Mouse (Mus musculus): ENCODE measurements around the gene Mrgprg.

The Mrgprg gene

GRCm38 (mm10) chr7:143729886-143730285 is 36.9 kb downstream of the Mrgprg start:
- Histone ChIP-seq H3K4me1 (replicated peaks; ENCODE audit: low read depth, low read length) (no peaks in the 10 kb centered on the region), H3K27me3 (ENCODE audit: insufficient read depth, low read length) (peaks cover 61% of the 10 kb centered on the region), H3K4me3 (replicated peaks; ENCODE audit: low read length) (no peak overlapping the region), H3K36me3 (ENCODE audit: insufficient read depth, low read length) (no peaks in the 10 kb centered on the region), H3K9me3 (ENCODE audit: low read length) (no peaks in the 10 kb centered on the region)
- no peak for TF ChIP-seq CTCF (conservative IDR thresholded peaks at IDR 0.05; ENCODE audit: low read length)
- TF ChIP-seq POU5F1 (IDR thresholded peaks at IDR 0.05; ENCODE audit: borderline replicate concordance, low read length) = no peak
- no peak for TF ChIP-seq NANOG (IDR thresholded peaks at IDR 0.05; ENCODE audit: borderline replicate concordance, low read length)

DNA sequence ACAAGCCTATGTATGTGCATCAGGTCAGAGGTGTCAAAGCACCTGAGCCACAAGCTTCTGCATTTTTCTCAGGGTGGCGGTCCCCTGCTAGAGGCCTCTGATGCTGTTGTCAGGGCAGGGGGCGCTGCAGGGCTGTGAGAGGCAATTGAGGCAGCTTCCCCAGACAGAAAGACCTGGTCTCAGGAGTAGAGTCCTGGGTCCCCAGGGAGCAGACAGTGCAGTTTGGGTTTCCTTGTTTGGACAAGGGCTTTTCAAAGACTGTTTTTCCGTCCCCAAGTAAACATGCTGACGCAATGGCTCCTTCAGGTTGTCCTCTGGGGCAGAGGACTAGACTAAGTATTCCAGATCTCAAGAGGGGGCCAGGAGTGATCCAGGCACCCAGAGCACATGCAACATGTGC is 40.4 kb downstream of the Mrgprg start:
- H3K36me3 ChIP-seq (ENCODE audit: insufficient read depth, low read length) = no peaks in the 10 kb centered on the region
- TF ChIP-seq CTCF (conservative IDR thresholded peaks at IDR 0.05; ENCODE audit: low read length) (0 out of 2 replicates have a peak, but pooled peaks have one; percentile 14), POU5F1 (IDR thresholded peaks at IDR 0.05; ENCODE audit: borderline replicate concordance, low read length) (no peak)
- no peak overlapping the region for H3K4me3 ChIP-seq (replicated peaks; ENCODE audit: low read length)
- H3K27me3 ChIP-seq (ENCODE audit: insufficient read depth, low read length) = peaks cover 63% of the 10 kb centered on the region
- no peaks in the 10 kb centered on the region for H3K9me3 ChIP-seq (ENCODE audit: low read length)
- peaks cover 9% of the 10 kb centered on the region for H3K4me1 ChIP-seq (replicated peaks; ENCODE audit: low read depth, low read length)

- Histone ChIP-seq H3K4me3 (replicated peaks; ENCODE audit: low read length) (no peak overlapping the region), H3K4me1 (replicated peaks; ENCODE audit: low read depth, low read length) (peaks cover 15% of the 10 kb centered on the region), H3K27me3 (ENCODE audit: insufficient read depth, low read length) (peaks cover 76% of the 10 kb centered on the region), H3K9me3 (ENCODE audit: low read length) (no peaks in the 10 kb centered on the region), H3K36me3 (ENCODE audit: insufficient read depth, low read length) (no peaks in the 10 kb centered on the region)
- TF ChIP-seq CTCF (conservative IDR thresholded peaks at IDR 0.05; ENCODE audit: low read length) (no peak), NANOG (IDR thresholded peaks at IDR 0.05; ENCODE audit: borderline replicate concordance, low read length) (no peak), POU5F1 (IDR thresholded peaks at IDR 0.05; ENCODE audit: borderline replicate concordance, low read length) (no peak)
These were observed 43.0 kb downstream of the Mrgprg start for GRCm38 (mm10) chr7:143723841-143724240.

DNA sequence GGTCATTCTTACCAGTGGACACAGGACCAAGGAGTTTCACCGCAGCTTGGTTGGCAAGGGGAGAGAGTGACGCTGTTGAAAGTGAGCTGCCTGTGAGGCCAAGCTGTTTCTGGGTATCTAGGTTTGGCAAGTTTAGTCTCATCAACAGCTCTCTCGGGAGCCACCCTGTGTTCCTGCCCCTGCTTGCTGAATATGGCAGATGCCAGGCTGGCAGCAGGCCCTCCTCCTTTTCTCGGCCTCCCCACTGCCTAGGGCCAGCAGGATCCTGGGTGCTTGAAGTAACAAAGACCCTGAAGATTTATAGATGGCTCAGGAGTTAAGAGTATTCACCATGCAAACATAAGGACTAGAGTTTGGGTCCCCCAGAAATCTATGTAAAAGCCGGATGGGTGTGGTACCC is 44.1 kb downstream of the Mrgprg start:
- TF ChIP-seq CTCF (conservative IDR thresholded peaks at IDR 0.05; ENCODE audit: low read length) (no peak), NANOG (IDR thresholded peaks at IDR 0.05; ENCODE audit: borderline replicate concordance, low read length) (no peak), POU5F1 (IDR thresholded peaks at IDR 0.05; ENCODE audit: borderline replicate concordance, low read length) (no peak)
- Histone ChIP-seq H3K4me1 (replicated peaks; ENCODE audit: low read depth, low read length) (peaks cover 15% of the 10 kb centered on the region), H3K27me3 (ENCODE audit: insufficient read depth, low read length) (peaks cover 76% of the 10 kb centered on the region), H3K9me3 (ENCODE audit: low read length) (no peaks in the 10 kb centered on the region), H3K4me3 (replicated peaks; ENCODE audit: low read length) (no peak overlapping the region), H3K36me3 (ENCODE audit: insufficient read depth, low read length) (no peaks in the 10 kb centered on the region)

DNA sequence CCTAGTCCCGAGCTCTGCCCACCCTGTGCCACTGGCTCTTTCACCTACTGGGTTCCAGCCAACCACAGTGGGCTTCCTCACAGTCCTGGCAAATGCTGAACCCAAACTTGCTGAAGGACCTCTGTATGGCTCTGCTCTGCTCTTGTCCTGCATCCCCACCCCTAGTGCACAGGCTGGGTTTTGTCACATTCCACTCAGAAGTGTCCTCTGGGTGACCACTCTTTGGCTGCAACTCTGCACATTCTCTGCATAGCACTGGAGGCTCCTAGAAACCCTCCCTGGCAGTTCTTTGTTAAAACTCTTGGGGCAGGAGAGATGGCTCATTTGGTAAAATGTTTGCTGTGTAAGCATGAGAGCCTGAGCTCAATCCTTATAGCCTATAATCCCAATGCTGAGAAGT is 49.0 kb downstream of the Mrgprg start:
- H3K4me1 ChIP-seq (replicated peaks; ENCODE audit: low read depth, low read length) = peaks cover 13% of the 10 kb centered on the region
- H3K27me3 ChIP-seq (ENCODE audit: insufficient read depth, low read length) = peaks cover 68% of the 10 kb centered on the region
- no peaks in the 10 kb centered on the region for H3K36me3 ChIP-seq (ENCODE audit: insufficient read depth, low read length)
- H3K9me3 ChIP-seq (ENCODE audit: low read length) = no peaks in the 10 kb centered on the region
- TF ChIP-seq POU5F1 (IDR thresholded peaks at IDR 0.05; ENCODE audit: borderline replicate concordance, low read length) (no peak), NANOG (IDR thresholded peaks at IDR 0.05; ENCODE audit: borderline replicate concordance, low read length) (no peak), CTCF (conservative IDR thresholded peaks at IDR 0.05; ENCODE audit: low read length) (no peak)
- H3K4me3 ChIP-seq (replicated peaks; ENCODE audit: low read length) = no peak overlapping the region
